Mouse (Mus musculus): Measurements from ENCODE around the gene Hoxd1. TPM values are rescaled to one million over a fixed set of nuclear protein-coding genes. Genes with fewer than 3 reads are reported as not detected.

Gene Hoxd1
- polyA plus RNA-seq, 1 experiment from 2014 or later = 9.0 TPM

MicroRNAs within 50 kb of the gene (microRNA counts, 519-probe panel; counts per million panel counts)
- microRNA mmu-miR-10b = 5,942 counts per million, percentile 96 among the panel's probes with 10 or more counts

Small RNA genes lying within 50 kb of the gene (microRNA-seq; reads per million reads assigned to microRNA genes)
- 174,672 reads per million, percentile 100 among the genes with 10 or more reads in this experiment for gene Mir10b

Other genes with a start within 250 kb of the Hoxd1 start
- gene Lnpk, start 183.5 kb upstream of the Hoxd1 start, polyA plus RNA-seq (2015; fragmentation: Nextera tagmentation; extraction: Ambion mirVana) = 45.0 and 46.8 TPM in 2 replicates
- 0.43 and 0.67 TPM in 2 replicates for gene Evx2, start 103.4 kb upstream of the Hoxd1 start, polyA plus RNA-seq (2015; fragmentation: Nextera tagmentation; extraction: Ambion mirVana)
- 0.10 and 0.19 TPM in 2 replicates for gene Hoxd13, start 94.7 kb upstream of the Hoxd1 start, polyA plus RNA-seq (2015; fragmentation: Nextera tagmentation; extraction: Ambion mirVana)
- 0.50 and 1.7 TPM in 2 replicates for gene Hoxd12, start 88.0 kb upstream of the Hoxd1 start, polyA plus RNA-seq (2015; fragmentation: Nextera tagmentation; extraction: Ambion mirVana)
- 4.0 and 6.5 TPM in 2 replicates for gene Hoxd11, start 83.4 kb upstream of the Hoxd1 start, polyA plus RNA-seq (2015; fragmentation: Nextera tagmentation; extraction: Ambion mirVana)
- gene Hoxd10, start 71.1 kb upstream of the Hoxd1 start, polyA plus RNA-seq (2015; fragmentation: Nextera tagmentation; extraction: Ambion mirVana) = 87.2 and 132 TPM in 2 replicates
- gene Hoxd9, start 65.3 kb upstream of the Hoxd1 start, polyA plus RNA-seq (2015; fragmentation: Nextera tagmentation; extraction: Ambion mirVana) = 27.7 and 42.7 TPM in 2 replicates
- gene Hoxd8, start 58.4 kb upstream of the Hoxd1 start, polyA plus RNA-seq (2015; fragmentation: Nextera tagmentation; extraction: Ambion mirVana) = 17.4 and 22.8 TPM in 2 replicates
- 24.2 and 33.8 TPM in 2 replicates for gene Hoxd3, start 51.1 kb upstream of the Hoxd1 start, polyA plus RNA-seq (2015; fragmentation: Nextera tagmentation; extraction: Ambion mirVana)
- gene Hoxd4, start 51.1 kb upstream of the Hoxd1 start, polyA plus RNA-seq (2015; fragmentation: Nextera tagmentation; extraction: Ambion mirVana) = 6.9 and 7.2 TPM in 2 replicates
- 2.2 and 2.4 TPM in 2 replicates for gene Gm28230, start 36.3 kb upstream of the Hoxd1 start, polyA plus RNA-seq (2015; fragmentation: Nextera tagmentation; extraction: Ambion mirVana)
- 156 and 166 TPM in 2 replicates for gene Mtx2, start 62.8 kb downstream of the Hoxd1 start, polyA plus RNA-seq (2015; fragmentation: Nextera tagmentation; extraction: Ambion mirVana)